In the genomic region with DNA sequence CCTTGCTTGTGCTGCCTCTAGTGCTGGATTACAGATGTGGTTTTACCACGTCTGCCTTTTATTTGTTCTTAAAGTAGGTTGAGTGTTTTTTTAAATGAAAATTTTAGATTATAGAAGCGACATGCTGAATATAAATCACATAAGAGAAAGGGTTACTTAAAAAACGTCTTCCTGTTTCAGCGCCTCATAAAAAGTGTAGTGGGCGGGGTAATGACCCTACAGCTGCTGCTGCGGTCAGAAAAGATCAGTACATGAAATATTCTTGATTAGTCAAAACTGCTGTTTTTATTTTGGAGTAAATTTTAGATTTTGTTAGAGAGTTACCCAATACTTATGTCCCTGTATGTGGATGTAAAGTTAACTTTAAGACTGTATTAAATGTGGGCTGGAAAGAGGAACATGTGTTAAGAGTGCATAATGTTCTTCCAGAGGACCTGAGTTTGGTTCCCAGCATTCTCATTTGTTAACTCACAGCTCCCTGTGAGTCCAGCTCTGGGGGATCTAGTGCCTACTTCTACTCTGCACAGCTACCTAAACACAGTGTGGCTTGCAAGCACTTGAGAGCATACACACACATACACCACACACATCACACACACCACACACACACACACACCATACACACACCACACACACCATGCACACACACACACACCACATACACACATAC, we compare ENCODE assay signal across 8 mouse cellular contexts. TPM values are rescaled to one million over a fixed set of nuclear protein-coding genes. Genes with fewer than 3 reads are reported as not detected.
A peak's percentile ranks its signal among the peaks of the same experiment; 100 is the strongest.
DNase-seq lines count a peak whose midpoint lies in the region; ATAC-seq and TF ChIP-seq lines count a peak whose summit lies in the region.

No protein-coding gene starts in this region.

- H3K4me2 ChIP-seq in kidney, embryonic 15.5 days: peak overlapping the region; percentile 76
- H3K4me2 ChIP-seq in liver, embryonic 14.5 days (ENCODE audit: low read depth): peak overlapping the region; percentile 98

- peak overlapping the region; percentile 97 for H3K4me3 ChIP-seq in kidney, embryonic 15.5 days (replicated peaks)
- H3K4me3 ChIP-seq in liver, embryonic 14.5 days (ENCODE audit: insufficient read depth in 1 of 2, low read depth in 2 of 2, low read length in 2 of 2): 0 out of 4 replicates have a peak overlapping the region, but pooled peaks of 1 of the 2 experiments have one; percentile 16

- DNase-seq in kidney, adult 9 months: no peak
- DNase-seq in CD4-positive helper T cell, adult 2 months (ENCODE audit: low read depth, low spot score): peak; percentile 72
- DNase-seq in liver, embryonic 14.5 days (ENCODE audit: low read depth in 3 of 3, low spot score in 3 of 3): no peak
- no peak for DNase-seq in embryo, embryonic 10.5 days (ENCODE audit: low spot score)
- DNase-seq in ovary, postnatal 36 days (ENCODE audit: low spot score): no peak
- no peak for DNase-seq in thymus, postnatal 0 days (ENCODE audit: low spot score)

- H3K36me3 ChIP-seq in kidney, embryonic 15.5 days: peaks cover 20% of the 10 kb centered on the region
- peaks cover 4% of the 10 kb centered on the region; the same call in 1 of the 2 replicates for H3K36me3 ChIP-seq in liver, embryonic 14.5 days (replicated peaks; ENCODE audit: control insufficient read depth, insufficient read depth, low read depth)

- H3K4me1 ChIP-seq in kidney, embryonic 15.5 days: peaks cover 35% of the 10 kb centered on the region
- H3K4me1 ChIP-seq in liver, embryonic 14.5 days (replicated peaks; ENCODE audit: control insufficient read depth in 2 of 2, insufficient read depth in 2 of 2, low read length in 1 of 2): peaks cover 19 to 28% of the 10 kb centered on the region in 2 experiments

- no peak for ATAC-seq in kidney, embryonic 15.5 days (replicated peaks; ENCODE audit: low FRiP score)
- peak; percentile 15 for ATAC-seq in common myeloid progenitor, adult 5-6 weeks (replicated peaks; ENCODE audit: low read depth, poor library complexity, severe bottlenecking)
- no peak for ATAC-seq in liver, embryonic 14.5 days (ENCODE audit: insufficient read depth)

- H3K9ac ChIP-seq in kidney, embryonic 15.5 days: no peak overlapping the region
- H3K9ac ChIP-seq in liver, embryonic 14.5 days (replicated peaks): 0 out of 2 replicates have a peak overlapping the region, but pooled peaks have one; percentile 9

- no peaks in the 10 kb centered on the region for H3K27me3 ChIP-seq in kidney, embryonic 15.5 days
- no peaks in the 10 kb centered on the region for H3K27me3 ChIP-seq in liver, embryonic 14.5 days (ENCODE audit: control insufficient read depth, insufficient read depth, low read length)

- H3K9me3 ChIP-seq in kidney, embryonic 15.5 days (replicated peaks): no peaks in the 10 kb centered on the region
- no peaks in the 10 kb centered on the region for H3K9me3 ChIP-seq in liver, embryonic 14.5 days (ENCODE audit: control insufficient read depth, low read length)

- WGBS in kidney, embryonic 15.5 days: 27% methylated on average over 6 of the region's 6 CpGs
- 32% methylated on average over 6 of the region's 6 CpGs for WGBS in liver, embryonic 14.5 days (ENCODE audit: insufficient replicate concordance)

- H3K27ac ChIP-seq in kidney, embryonic 15.5 days: no peak overlapping the region
- peak overlapping the region; percentile 13; the same call in 1 of the 2 replicates for H3K27ac ChIP-seq in liver, embryonic 14.5 days

- no peak for TF ChIP-seq EP300 in liver, embryonic 14.5 days (IDR thresholded peaks at IDR 0.05; ENCODE audit: low read depth)

- no peak for TF ChIP-seq CTCF in liver, embryonic 14.5 days (IDR thresholded peaks at IDR 0.05; ENCODE audit: low read depth)

RNA-seq across cellular contexts. Expression of gene Pdcd4, which starts 14.1 kb away (rescaled TPM):
- 122 and 124 TPM in 2 replicates for polyA plus RNA-seq in kidney, embryonic 15.5 days (2015; fragmentation: Nextera tagmentation; extraction: Ambion mirVana)
- total RNA-seq in common myeloid progenitor, adult 5-6 weeks (2017): 372 and 408 TPM in 2 replicates
- polyA plus RNA-seq in liver, embryonic 14.5 days (2012; rRNA removed): 3.0 and 6.6 TPM in 2 replicates
- polyA plus RNA-seq in liver, embryonic 14.5 days (2014; fragmentation: Nextera tagmentation; extraction: Ambion mirVana): 16.2 and 16.6 TPM in 2 replicates
- 156 and 182 TPM in 2 replicates for polyA plus RNA-seq in thymus, postnatal 0 days (2015; fragmentation: Nextera tagmentation; extraction: Ambion mirVana)

RNA-seq across cellular contexts. Expression of gene Shoc2, which starts 37.9 kb away (rescaled TPM):
- 50.2 and 51.5 TPM in 2 replicates for polyA plus RNA-seq in kidney, embryonic 15.5 days (2015; fragmentation: Nextera tagmentation; extraction: Ambion mirVana)
- 54.7 and 60.6 TPM in 2 replicates for total RNA-seq in common myeloid progenitor, adult 5-6 weeks (2017)
- 9.7 and 9.8 TPM in 2 replicates for polyA plus RNA-seq in liver, embryonic 14.5 days (2012; rRNA removed)
- polyA plus RNA-seq in liver, embryonic 14.5 days (2014; fragmentation: Nextera tagmentation; extraction: Ambion mirVana): 18.9 and 21.1 TPM in 2 replicates
- polyA plus RNA-seq in thymus, postnatal 0 days (2015; fragmentation: Nextera tagmentation; extraction: Ambion mirVana): 26.1 and 29.8 TPM in 2 replicates

RNA-seq across cellular contexts. Expression of gene Bbip1, which starts 38.3 kb away (rescaled TPM):
- 72.3 and 81.5 TPM in 2 replicates for polyA plus RNA-seq in kidney, embryonic 15.5 days (2015; fragmentation: Nextera tagmentation; extraction: Ambion mirVana)
- 34.9 and 36.0 TPM in 2 replicates for total RNA-seq in common myeloid progenitor, adult 5-6 weeks (2017)
- polyA plus RNA-seq in liver, embryonic 14.5 days (2012; rRNA removed): 14.3 and 26.6 TPM in 2 replicates
- polyA plus RNA-seq in liver, embryonic 14.5 days (2014; fragmentation: Nextera tagmentation; extraction: Ambion mirVana): 55.2 and 61.2 TPM in 2 replicates
- 136 and 139 TPM in 2 replicates for polyA plus RNA-seq in thymus, postnatal 0 days (2015; fragmentation: Nextera tagmentation; extraction: Ambion mirVana)
